Mouse (Mus musculus): ENCODE data around the gene Adam8. TPM values are rescaled to one million over a fixed set of nuclear protein-coding genes. Genes with fewer than 3 reads are reported as not detected.
A peak's percentile ranks its signal among the peaks of the same experiment; 100 is the strongest.

The Adam8 gene
- 1.6 and 2.1 TPM in 2 replicates for polyA plus RNA-seq (2014; fragmentation: Nextera tagmentation; extraction: Ambion mirVana)

GRCm38 (mm10) chr7:139992406-139992805 is at the start of gene Adam8:
Gene Adam8 (minus strand): TSS chr7:139992562.
- H3K36me3 ChIP-seq (ENCODE audit: control insufficient read depth, insufficient read depth, low read length): peaks cover 23% of the 10 kb centered on the region
- no peaks in the 10 kb centered on the region for H3K9me3 ChIP-seq (ENCODE audit: control insufficient read depth, low read length)
- no peak within 1 kb of the TSS for H3K9ac ChIP-seq (ENCODE audit: low read length)
- 14% methylated on average over 7 of the region's 7 CpGs for WGBS
- peak; percentile 24; the same call in 1 of the 2 replicates for ATAC-seq (replicated peaks; ENCODE audit: low FRiP score, low TSS enrichment, low read depth)
- no peak within 1 kb of the TSS for H3K27ac ChIP-seq (ENCODE audit: low read depth)
- no peak within 1 kb of the TSS for H3K4me2 ChIP-seq (ENCODE audit: low read length)
- H3K4me3 ChIP-seq (ENCODE audit: low read depth, low read length): no peak within 1 kb of the TSS
- no peaks in the 10 kb centered on the region for H3K27me3 ChIP-seq (replicated peaks; ENCODE audit: control insufficient read depth, insufficient read depth, low read length)
- H3K4me1 ChIP-seq (replicated peaks; ENCODE audit: control insufficient read depth, insufficient read depth, low read length): no peaks in the 10 kb centered on the region
- DNase-seq (ENCODE audit: low spot score): no peak

GRCm38 (mm10) chr7:140037171-140037555 is 44.8 kb upstream of the Adam8 start:
- DNase-seq (ENCODE audit: low spot score) (no peak), ATAC-seq (replicated peaks; ENCODE audit: low FRiP score, low TSS enrichment, low read depth) (no peak)
- H3K27me3 ChIP-seq (replicated peaks; ENCODE audit: control insufficient read depth, insufficient read depth, low read length): no peaks in the 10 kb centered on the region
- WGBS: 50% methylated on average over 3 of the region's 3 CpGs
- no peaks in the 10 kb centered on the region for H3K9me3 ChIP-seq (ENCODE audit: control insufficient read depth, low read length)
- peak overlapping the region; percentile 99 for H3K4me3 ChIP-seq (ENCODE audit: low read depth, low read length)
- peaks cover 13% of the 10 kb centered on the region for H3K4me1 ChIP-seq (replicated peaks; ENCODE audit: control insufficient read depth, insufficient read depth, low read length)
- H3K27ac ChIP-seq (ENCODE audit: low read depth): no peak overlapping the region
- peak overlapping the region; percentile 77; the same call in 1 of the 2 replicates for H3K9ac ChIP-seq (ENCODE audit: low read length)
- H3K36me3 ChIP-seq (ENCODE audit: control insufficient read depth, insufficient read depth, low read length): peaks cover 30% of the 10 kb centered on the region
- H3K4me2 ChIP-seq (ENCODE audit: low read length): peak overlapping the region; percentile 74

- DNase-seq (ENCODE audit: low spot score) (peak; percentile 97), ATAC-seq (replicated peaks; ENCODE audit: low FRiP score, low TSS enrichment, low read depth) (peak; percentile 98)
- H3K9me3 ChIP-seq (ENCODE audit: control insufficient read depth, low read length): no peaks in the 10 kb centered on the region
- under 1% methylated on average over 69 of the region's 69 CpGs for WGBS
- peak within 1 kb of the TSS; percentile 99 for H3K4me3 ChIP-seq (ENCODE audit: low read depth, low read length)
- peaks cover 37% of the 10 kb centered on the region for H3K36me3 ChIP-seq (ENCODE audit: control insufficient read depth, insufficient read depth, low read length)
- no peaks in the 10 kb centered on the region for H3K27me3 ChIP-seq (replicated peaks; ENCODE audit: control insufficient read depth, insufficient read depth, low read length)
- H3K9ac ChIP-seq (ENCODE audit: low read length): peak within 1 kb of the TSS; percentile 77
- H3K4me1 ChIP-seq (replicated peaks; ENCODE audit: control insufficient read depth, insufficient read depth, low read length): peaks cover 13% of the 10 kb centered on the region
- H3K4me2 ChIP-seq (ENCODE audit: low read length): peak within 1 kb of the TSS; percentile 74
- peak within 1 kb of the TSS; percentile 88 for H3K27ac ChIP-seq (ENCODE audit: low read depth)
Observed at GRCm38 (mm10) chr7:140036281-140037170, 44.2 kb upstream of the Adam8 start, which contains the start of the genes Zfp511 and Tubgcp2. Gene Zfp511 (plus strand): TSS chr7:140036391. Gene Tubgcp2 (minus strand): TSS chr7:140036669.

GRCm38 (mm10) chr7:140035456-140035855 is 43.1 kb upstream of the Adam8 start:
- Histone ChIP-seq H3K4me3 (ENCODE audit: low read depth, low read length) (peak overlapping the region; percentile 99), H3K4me1 (replicated peaks; ENCODE audit: control insufficient read depth, insufficient read depth, low read length) (peaks cover 13% of the 10 kb centered on the region), H3K9ac (ENCODE audit: low read length) (peak overlapping the region; percentile 77), H3K9me3 (ENCODE audit: control insufficient read depth, low read length) (no peaks in the 10 kb centered on the region), H3K4me2 (ENCODE audit: low read length) (peak overlapping the region; percentile 74), H3K27ac (ENCODE audit: low read depth) (peak overlapping the region; percentile 88; the same call in 1 of the 2 replicates), H3K36me3 (ENCODE audit: control insufficient read depth, insufficient read depth, low read length) (peaks cover 45% of the 10 kb centered on the region), H3K27me3 (replicated peaks; ENCODE audit: control insufficient read depth, insufficient read depth, low read length) (no peaks in the 10 kb centered on the region)
- 15% methylated on average over 7 of the region's 7 CpGs for WGBS
- DNase-seq (ENCODE audit: low spot score) (no peak), ATAC-seq (replicated peaks; ENCODE audit: low FRiP score, low TSS enrichment, low read depth) (no peak)

GRCm38 (mm10) chr7:140033386-140033785 is 41.0 kb upstream of the Adam8 start:
- Histone ChIP-seq H3K4me2 (ENCODE audit: low read length) (no peak overlapping the region), H3K27me3 (replicated peaks; ENCODE audit: control insufficient read depth, insufficient read depth, low read length) (no peaks in the 10 kb centered on the region), H3K9ac (ENCODE audit: low read length) (no peak overlapping the region), H3K36me3 (ENCODE audit: control insufficient read depth, insufficient read depth, low read length) (peaks cover 56% of the 10 kb centered on the region), H3K9me3 (ENCODE audit: control insufficient read depth, low read length) (no peaks in the 10 kb centered on the region), H3K4me1 (replicated peaks; ENCODE audit: control insufficient read depth, insufficient read depth, low read length) (peaks cover 13% of the 10 kb centered on the region), H3K4me3 (ENCODE audit: low read depth, low read length) (no peak overlapping the region), H3K27ac (ENCODE audit: low read depth) (no peak overlapping the region)
- DNase-seq (ENCODE audit: low spot score): no peak
- 94% methylated on average over 9 of the region's 9 CpGs for WGBS
- no peak for ATAC-seq (replicated peaks; ENCODE audit: low FRiP score, low TSS enrichment, low read depth)

GRCm38 (mm10) chr7:140032366-140032765 is 40.0 kb upstream of the Adam8 start:
- peaks cover 13% of the 10 kb centered on the region for H3K4me1 ChIP-seq (replicated peaks; ENCODE audit: control insufficient read depth, insufficient read depth, low read length)
- no peak for ATAC-seq (replicated peaks; ENCODE audit: low FRiP score, low TSS enrichment, low read depth)
- H3K4me3 ChIP-seq (ENCODE audit: low read depth, low read length): no peak overlapping the region
- no peak overlapping the region for H3K4me2 ChIP-seq (ENCODE audit: low read length)
- H3K27ac ChIP-seq (ENCODE audit: low read depth): no peak overlapping the region
- no peak overlapping the region for H3K9ac ChIP-seq (ENCODE audit: low read length)
- H3K36me3 ChIP-seq (ENCODE audit: control insufficient read depth, insufficient read depth, low read length): peaks cover 61% of the 10 kb centered on the region
- H3K27me3 ChIP-seq (replicated peaks; ENCODE audit: control insufficient read depth, insufficient read depth, low read length): no peaks in the 10 kb centered on the region
- 93% methylated on average over 10 of the region's 10 CpGs for WGBS
- no peak for DNase-seq (ENCODE audit: low spot score)
- H3K9me3 ChIP-seq (ENCODE audit: control insufficient read depth, low read length): no peaks in the 10 kb centered on the region

- DNase-seq (ENCODE audit: low spot score) (no peak), ATAC-seq (replicated peaks; ENCODE audit: low FRiP score, low TSS enrichment, low read depth) (no peak)
- Histone ChIP-seq H3K4me1 (replicated peaks; ENCODE audit: control insufficient read depth, insufficient read depth, low read length) (peaks cover 8% of the 10 kb centered on the region), H3K9ac (ENCODE audit: low read length) (no peak overlapping the region), H3K4me3 (ENCODE audit: low read depth, low read length) (no peak overlapping the region), H3K36me3 (ENCODE audit: control insufficient read depth, insufficient read depth, low read length) (peaks cover 61% of the 10 kb centered on the region), H3K27ac (ENCODE audit: low read depth) (no peak overlapping the region), H3K27me3 (replicated peaks; ENCODE audit: control insufficient read depth, insufficient read depth, low read length) (no peaks in the 10 kb centered on the region), H3K9me3 (ENCODE audit: control insufficient read depth, low read length) (no peaks in the 10 kb centered on the region), H3K4me2 (ENCODE audit: low read length) (no peak overlapping the region)
- WGBS: 94% methylated on average over 12 of the region's 12 CpGs
Observed at GRCm38 (mm10) chr7:140031771-140032170, 39.4 kb upstream of the Adam8 start.

- Histone ChIP-seq H3K4me1 (replicated peaks; ENCODE audit: control insufficient read depth, insufficient read depth, low read length) (no peaks in the 10 kb centered on the region), H3K9ac (ENCODE audit: low read length) (no peak overlapping the region), H3K4me2 (ENCODE audit: low read length) (no peak overlapping the region), H3K9me3 (ENCODE audit: control insufficient read depth, low read length) (no peaks in the 10 kb centered on the region), H3K27ac (ENCODE audit: low read depth) (no peak overlapping the region), H3K36me3 (ENCODE audit: control insufficient read depth, insufficient read depth, low read length) (peaks cover 27% of the 10 kb centered on the region), H3K27me3 (replicated peaks; ENCODE audit: control insufficient read depth, insufficient read depth, low read length) (no peaks in the 10 kb centered on the region), H3K4me3 (ENCODE audit: low read depth, low read length) (no peak overlapping the region)
- no peak for ATAC-seq (replicated peaks; ENCODE audit: low FRiP score, low TSS enrichment, low read depth)
- WGBS: 96% methylated on average over 17 of the region's 17 CpGs
- no peak for DNase-seq (ENCODE audit: low spot score)
Observed at GRCm38 (mm10) chr7:140011336-140011735, 19.0 kb upstream of the Adam8 start.

Measured in intestine, embryonic 14.5 days (tissue).